Mouse (Mus musculus) limb, embryonic 10.5 days (tissue): ENCODE measurements around the gene Nol3. TPM values are rescaled to one million over a fixed set of nuclear protein-coding genes. Genes with fewer than 3 reads are reported as not detected.

Experiments used
- DNase-seq: peaks from one replicate; pipeline ENCODE4 v3.0.0-alpha.2; 2017; ENCODE audit warnings: low spot score
- H3K27ac ChIP-seq: fragments of 300-500 bp; sonication (generic); 2 replicates; pipeline ENCODE4 v1.5.1; 2016; ENCODE audit warnings: mild to moderate bottlenecking
- H3K27me3 ChIP-seq: fragments of 300-500 bp; sonication (generic); 2 replicates; pipeline ENCODE4 v1.6.1; 2016; ENCODE audit warnings: low read depth, mild to moderate bottlenecking; ENCODE audit not compliant: poor library complexity, severe bottlenecking
- H3K36me3 ChIP-seq: fragments of 300-500 bp; sonication (generic); 2 replicates; pipeline ENCODE4 v1.6.1; 2016; ENCODE audit warnings: mild to moderate bottlenecking, moderate library complexity
- H3K4me1 ChIP-seq: fragments of 300-500 bp; sonication (generic); 2 replicates; pipeline ENCODE4 v1.6.1; 2016
- H3K4me3 ChIP-seq: fragments of 300-500 bp; sonication (generic); 2 replicates; pipeline ENCODE4 v1.5.1; 2016; ENCODE audit warnings: mild to moderate bottlenecking, moderate library complexity
- H3K9me3 ChIP-seq: fragments of 300-500 bp; sonication (generic); replicated peaks from 2 replicates; pipeline ENCODE4 v1.6.1; 2016; ENCODE audit warnings: mild to moderate bottlenecking
- WGBS: fragments of 180-500 bp; shearing (Covaris S2); methylation state at CpG from one replicate; pipeline ENCODE4 v1.1.7; 2016; 5-methylcytosine and 5-hydroxymethylcytosine counted together
- polyA plus RNA-seq: library from polyadenylated mRNA; unstranded; fragments of >200 nt; fragmentation: Nextera tagmentation; extraction: Ambion mirVana; gene quantifications from 2 replicates; pipeline ENCODE4 v1.2.1, GENCODE M21; 2016

Gene Nol3
- polyA plus RNA-seq, 1 experiment from 2014 or later, result 0.40 TPM

DNA sequence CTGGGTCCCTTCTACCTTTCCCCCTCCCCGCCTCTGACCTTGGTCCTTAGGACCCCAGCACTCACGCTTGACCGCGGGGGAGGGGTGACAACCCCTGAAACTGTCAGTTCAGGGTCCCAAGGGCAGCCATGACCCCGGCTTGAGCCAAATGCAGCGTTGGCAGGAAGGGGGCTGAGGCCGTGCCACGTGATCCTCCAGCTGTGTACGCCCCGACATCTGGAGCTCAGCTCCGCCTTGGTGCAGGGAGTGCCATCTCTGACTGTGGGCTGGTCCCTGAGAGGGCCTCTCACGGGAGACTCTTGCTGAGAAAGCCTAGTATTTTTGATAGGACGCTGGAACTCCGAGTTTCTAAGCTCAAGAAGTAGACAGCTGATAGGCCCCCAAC is 21.0 kb upstream of the Nol3 start, which contains the start of gene B3gnt9:
TSS of gene B3gnt9 (minus strand) at position 188 of the 385 bp plus-strand sequence.
- DNase-seq, result peak; percentile 77
- peak within 1 kb of the TSS; percentile 63 for H3K4me3 ChIP-seq
- WGBS, result under 1% methylated on average over 14 of the region's 14 CpGs
- H3K27ac ChIP-seq, result peak within 1 kb of the TSS; percentile 85
- peaks cover 51% of the 10 kb centered on the region for H3K27me3 ChIP-seq
- no peaks in the 10 kb centered on the region for H3K9me3 ChIP-seq
- peaks cover 38% of the 10 kb centered on the region for H3K36me3 ChIP-seq
- peaks cover 40% of the 10 kb centered on the region for H3K4me1 ChIP-seq

DNA sequence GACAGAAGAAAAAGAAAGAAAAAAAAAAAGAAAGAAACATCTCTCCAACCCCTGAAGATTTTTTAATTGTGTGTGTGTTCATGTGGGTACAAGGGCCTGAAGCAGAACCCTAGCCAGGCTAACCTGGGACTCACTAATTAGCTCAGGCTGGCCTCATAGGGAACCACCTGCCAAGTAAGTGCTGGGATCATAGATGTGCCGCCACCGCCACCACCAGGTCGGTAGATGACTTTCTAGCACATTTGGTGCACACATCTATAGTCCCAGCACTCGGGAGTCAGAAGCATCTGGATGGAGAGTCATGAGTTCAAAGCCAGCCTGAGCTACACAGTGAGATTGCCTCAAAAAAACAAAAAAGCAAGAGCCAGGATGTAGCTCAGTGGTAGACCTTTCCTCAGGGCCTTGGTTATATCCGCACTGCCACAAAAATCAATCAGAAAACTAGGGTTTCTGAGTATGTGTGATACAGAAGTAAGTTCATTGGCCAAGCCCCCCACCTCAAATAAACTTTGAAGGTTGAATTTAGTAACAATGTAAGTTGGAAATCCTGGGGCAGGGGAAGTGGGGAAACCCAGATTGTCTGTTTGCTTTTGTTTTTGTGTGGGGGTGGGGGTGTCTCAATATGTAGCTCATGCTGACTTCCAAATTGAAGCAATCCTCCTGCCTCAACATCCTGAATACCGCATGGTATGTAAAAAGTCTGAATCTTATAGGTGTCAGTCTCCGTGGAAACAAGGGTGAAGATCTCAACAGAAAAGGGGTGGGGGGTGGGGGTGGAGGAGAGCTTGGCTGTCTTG is 18.4 kb upstream of the Nol3 start:
- H3K4me3 ChIP-seq, result no peak overlapping the region
- H3K27ac ChIP-seq, result no peak overlapping the region
- WGBS, result 68% methylated on average over 7 of the region's 7 CpGs
- H3K9me3 ChIP-seq, result no peaks in the 10 kb centered on the region
- no peak for DNase-seq
- H3K4me1 ChIP-seq, result peaks cover 41% of the 10 kb centered on the region
- peaks cover 77% of the 10 kb centered on the region for H3K27me3 ChIP-seq
- peaks cover 13% of the 10 kb centered on the region; the same call in 1 of the 2 replicates for H3K36me3 ChIP-seq

- Histone ChIP-seq H3K27ac (0 out of 2 replicates have a peak overlapping the region, but pooled peaks have one; percentile 2), H3K27me3 (peaks cover 93% of the 10 kb centered on the region), H3K9me3 (no peaks in the 10 kb centered on the region), H3K4me3 (peak overlapping the region; percentile 50), H3K36me3 (no peaks in the 10 kb centered on the region), H3K4me1 (peaks cover 37% of the 10 kb centered on the region)
- WGBS, result 2% methylated on average over 55 of the region's 55 CpGs
- DNase-seq, result peak; percentile 67
These were observed 16.8 kb upstream of the Nol3 start for GRCm38 (mm10) chr8:105258911-105259720.

- Histone ChIP-seq H3K27me3 (peaks cover 100% of the 10 kb centered on the region), H3K4me3 (peak overlapping the region; percentile 50), H3K27ac (no peak overlapping the region), H3K9me3 (no peaks in the 10 kb centered on the region), H3K36me3 (no peaks in the 10 kb centered on the region), H3K4me1 (peaks cover 37% of the 10 kb centered on the region)
- DNase-seq, result peak; percentile 93
- WGBS, result 4% methylated on average over 30 of the region's 30 CpGs
These were observed 16.1 kb upstream of the Nol3 start for GRCm38 (mm10) chr8:105259721-105260320.

DNA sequence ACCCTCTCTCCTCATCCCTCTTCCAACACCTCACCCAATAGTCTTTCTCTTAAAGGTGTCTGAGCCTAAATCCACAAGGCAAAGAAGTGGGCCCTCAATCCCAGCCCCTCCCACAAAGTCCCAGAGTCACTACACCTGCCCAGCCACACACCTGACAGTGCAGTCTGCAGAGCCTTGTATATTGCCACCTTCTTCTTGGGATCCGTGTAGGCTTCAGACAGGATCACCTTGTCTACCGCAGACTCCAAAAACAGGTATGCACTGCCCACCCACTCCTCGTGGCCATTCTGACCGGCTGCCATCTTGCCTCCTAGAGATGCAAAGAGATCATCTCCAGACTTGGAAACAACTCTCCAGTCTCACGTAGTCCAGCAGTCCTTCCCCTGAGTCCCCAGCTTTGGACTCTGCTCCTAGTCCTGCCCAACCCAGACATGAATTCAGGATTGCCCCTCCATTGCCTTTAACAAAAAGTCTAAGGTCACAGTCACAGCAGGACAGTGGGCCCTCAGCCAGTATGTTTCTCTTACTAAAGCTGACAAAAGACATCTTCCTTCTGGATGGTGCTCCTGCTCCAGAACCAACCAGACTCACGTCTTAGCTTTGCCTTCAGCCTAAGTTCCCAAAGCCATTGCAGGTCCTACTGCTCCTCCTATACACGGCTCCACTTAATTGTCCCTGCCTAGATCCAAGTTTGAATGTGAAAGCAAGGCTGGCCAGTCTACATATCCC is 15.4 kb upstream of the Nol3 start:
- Histone ChIP-seq H3K4me3 (no peak overlapping the region), H3K27ac (no peak overlapping the region), H3K9me3 (no peaks in the 10 kb centered on the region), H3K4me1 (peaks cover 34% of the 10 kb centered on the region), H3K27me3 (peaks cover 100% of the 10 kb centered on the region), H3K36me3 (no peaks in the 10 kb centered on the region)
- 67% methylated on average over 7 of the region's 7 CpGs for WGBS
- no peak for DNase-seq

DNA sequence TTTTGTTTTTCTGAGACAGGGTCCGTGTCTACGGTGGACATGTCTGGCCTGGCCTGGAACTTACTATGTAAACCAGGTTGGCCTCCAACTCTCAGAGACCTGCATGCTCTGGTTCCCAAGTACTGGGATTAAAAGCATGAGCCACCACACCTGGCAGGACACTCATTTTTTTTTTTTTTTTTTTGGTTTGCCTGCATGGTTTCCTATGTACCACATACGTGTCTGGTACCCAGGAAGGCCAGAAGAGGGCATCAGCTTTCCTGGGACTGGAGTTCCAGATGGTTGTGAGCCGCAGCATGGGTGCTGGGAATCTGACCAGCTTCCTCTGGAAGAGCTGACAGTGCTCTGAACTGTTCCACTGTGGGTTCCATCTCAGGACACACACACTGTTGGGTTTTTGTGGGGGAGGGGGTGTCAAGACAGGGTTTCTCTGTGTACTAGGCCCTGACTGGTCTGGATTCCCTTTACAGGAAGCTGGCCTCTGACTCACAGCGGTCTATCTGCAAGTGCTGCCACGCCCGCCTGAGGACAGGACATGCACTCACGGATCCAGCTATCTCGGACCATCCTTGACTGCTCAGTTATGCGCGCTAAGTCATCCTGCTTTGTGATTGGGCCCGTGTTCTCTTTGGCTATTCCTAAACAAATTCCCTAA is 14.5 kb upstream of the Nol3 start:
- DNase-seq, result no peak
- Histone ChIP-seq H3K4me1 (peaks cover 32% of the 10 kb centered on the region), H3K27ac (no peak overlapping the region), H3K27me3 (peaks cover 100% of the 10 kb centered on the region), H3K9me3 (0 out of 2 replicates have a peak, but pooled peaks cover 2% of the 10 kb centered on the region), H3K4me3 (no peak overlapping the region), H3K36me3 (no peaks in the 10 kb centered on the region)
- WGBS, result 80% methylated on average over 12 of the region's 12 CpGs

DNA sequence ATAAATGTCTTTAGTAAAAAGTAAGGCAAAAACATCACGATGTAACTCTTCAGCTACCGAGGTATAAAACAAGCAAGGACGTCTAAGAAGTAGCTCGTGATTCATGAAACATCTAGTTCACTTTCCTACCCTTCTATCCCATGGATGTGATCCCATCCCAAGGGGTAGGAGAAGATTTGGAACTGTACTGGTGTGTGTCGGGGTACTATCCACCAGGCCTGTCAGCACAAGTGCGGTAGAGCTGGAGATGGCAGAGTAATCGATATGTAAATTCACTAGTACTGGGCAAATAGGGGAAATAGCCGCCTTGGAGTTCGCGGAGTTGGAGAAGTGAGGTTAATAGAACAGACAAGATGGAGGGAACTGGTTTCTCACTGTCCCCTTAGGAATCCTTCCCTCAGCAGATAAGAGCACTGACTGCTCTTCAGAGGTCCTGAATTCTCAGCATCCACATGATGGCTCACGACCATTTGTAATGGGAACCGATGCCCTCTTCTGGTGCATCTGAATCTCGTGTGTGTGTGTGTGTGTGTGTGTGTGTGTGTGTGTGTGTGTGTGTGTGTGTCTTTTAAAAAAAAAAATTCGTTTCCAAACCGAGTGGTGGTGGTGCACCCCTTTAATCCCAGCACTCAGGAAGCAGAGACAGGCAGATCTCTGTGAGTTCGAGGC is 12.6 kb upstream of the Nol3 start:
- DNase-seq, result no peak
- 42% methylated on average over 16 of the region's 16 CpGs for WGBS
- H3K27me3 ChIP-seq, result peaks cover 100% of the 10 kb centered on the region

DNA sequence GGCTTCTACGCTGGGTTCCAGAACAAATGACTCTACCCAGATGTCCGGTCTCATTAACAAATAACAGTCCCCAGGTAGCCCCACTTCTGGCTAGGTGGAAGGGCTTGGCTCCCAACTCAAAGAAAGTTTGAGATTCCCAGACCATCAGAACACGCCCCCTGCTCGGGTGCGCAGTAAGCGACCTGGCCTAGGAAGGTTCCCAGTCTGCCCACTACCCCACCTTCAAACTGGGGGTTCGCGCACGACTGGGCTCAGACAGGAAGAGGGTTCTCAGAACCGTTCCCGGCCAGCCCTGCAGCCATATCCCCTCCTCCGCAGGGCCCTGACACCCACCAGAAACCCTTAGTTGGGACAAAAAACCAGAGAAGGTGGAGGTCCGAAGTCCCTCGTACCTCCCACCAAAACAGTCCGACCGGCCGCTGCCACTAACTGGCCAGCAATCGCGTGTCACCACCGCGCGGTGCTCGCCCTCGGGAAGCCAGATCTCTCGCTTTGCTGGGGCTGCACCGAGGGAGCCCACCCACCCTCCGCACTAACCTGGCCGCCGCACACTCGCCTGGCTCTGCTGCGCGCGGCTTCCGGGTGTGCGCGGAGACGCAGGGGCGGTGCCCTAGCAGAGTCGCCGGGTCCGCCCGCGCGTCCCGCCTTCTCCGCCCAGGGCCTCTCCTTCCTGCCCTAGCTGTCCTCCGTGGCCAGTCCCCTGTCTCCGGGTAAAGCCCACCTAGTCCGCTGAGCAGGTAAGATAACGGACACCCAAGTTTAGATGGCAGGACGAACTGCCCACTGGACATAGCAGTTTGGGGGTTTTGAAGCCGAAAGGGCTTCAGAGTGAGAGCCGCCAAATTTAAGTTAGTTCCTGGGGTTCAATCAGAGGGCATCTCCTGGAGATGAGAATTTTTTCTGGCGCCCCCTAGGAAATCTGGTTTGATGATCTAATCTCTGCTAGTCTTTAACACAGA is 11.6 kb upstream of the Nol3 start, which contains the start of the genes Tradd and Fbxl8:
TSS of gene Tradd (minus strand) at position 586 of the 959 bp plus-strand sequence.
TSS of gene Fbxl8 (plus strand) at position 625 of the 959 bp plus-strand sequence.
- under 1% methylated on average over 54 of the region's 54 CpGs for WGBS
- Histone ChIP-seq H3K27me3 (peaks cover 100% of the 10 kb centered on the region), H3K4me3 (peak within 1 kb of the TSS; percentile 71), H3K4me1 (peaks cover 49% of the 10 kb centered on the region), H3K27ac (peak within 1 kb of the TSS; percentile 59; the same call in 1 of the 2 replicates), H3K9me3 (0 out of 2 replicates have a peak, but pooled peaks cover 2% of the 10 kb centered on the region), H3K36me3 (no peaks in the 10 kb centered on the region)
- peak; percentile 81 for DNase-seq

More for the DNA sequence above, 12.6 kb upstream of the Nol3 start:
- Histone ChIP-seq H3K4me3 (peak overlapping the region; percentile 71), H3K36me3 (no peaks in the 10 kb centered on the region), H3K27ac (no peak overlapping the region), H3K9me3 (0 out of 2 replicates have a peak, but pooled peaks cover 2% of the 10 kb centered on the region), H3K4me1 (peaks cover 49% of the 10 kb centered on the region)

GRCm38 (mm10) chr8:105265128-105265527 is 10.8 kb upstream of the Nol3 start:
- no peak overlapping the region for H3K27ac ChIP-seq
- peaks cover 50% of the 10 kb centered on the region for H3K4me1 ChIP-seq
- DNase-seq, result no peak
- H3K9me3 ChIP-seq, result 0 out of 2 replicates have a peak, but pooled peaks cover 2% of the 10 kb centered on the region
- peaks cover 100% of the 10 kb centered on the region for H3K27me3 ChIP-seq
- 17% methylated on average over 10 of the region's 10 CpGs for WGBS
- peak overlapping the region; percentile 71 for H3K4me3 ChIP-seq
- H3K36me3 ChIP-seq, result no peaks in the 10 kb centered on the region

GRCm38 (mm10) chr8:105266775-105267174 is 9.2 kb upstream of the Nol3 start:
- WGBS, result 7% methylated on average over 13 of the region's 13 CpGs
- Histone ChIP-seq H3K27ac (no peak overlapping the region), H3K9me3 (0 out of 2 replicates have a peak, but pooled peaks cover 2% of the 10 kb centered on the region), H3K27me3 (peaks cover 100% of the 10 kb centered on the region), H3K4me1 (peaks cover 58% of the 10 kb centered on the region), H3K36me3 (no peaks in the 10 kb centered on the region), H3K4me3 (peak overlapping the region; percentile 6; the same call in 1 of the 2 replicates)
- DNase-seq, result no peak
